Mouse (Mus musculus): ENCODE results near the gene Gm21637. TPM values are rescaled to one million over a fixed set of nuclear protein-coding genes. Genes with fewer than 3 reads are reported as not detected.
"Not testable (repeated sequence)": the region's sequence is repeated elsewhere in the genome, so short reads cannot be mapped to it uniquely, and the experiment has no call there.

Gm21637 gene
- not detected in 2 replicates for polyA plus RNA-seq (2011; ENCODE audit: insufficient read depth, insufficient read length, low replicate concordance, missing spikeins)

DNA sequence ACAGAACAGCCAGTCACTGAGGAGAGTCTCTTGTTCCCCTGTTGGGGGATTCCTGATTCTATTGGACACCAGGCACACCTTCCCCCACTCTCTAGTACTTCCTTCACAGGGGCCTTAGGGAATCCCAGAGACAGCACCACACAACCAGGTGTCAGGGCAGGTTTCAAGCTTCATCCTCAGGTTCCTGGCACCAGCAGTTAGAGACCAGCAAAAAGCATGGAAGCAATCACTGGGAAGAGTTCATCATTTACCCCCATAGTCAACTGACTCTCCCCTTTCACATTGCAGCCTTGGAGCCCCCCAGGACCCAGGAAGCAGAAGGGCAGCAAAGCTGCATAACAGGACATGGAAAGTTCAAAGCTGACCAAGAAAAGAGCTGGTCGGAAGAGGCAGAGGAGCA lies at the start of gene Gm21637:
TSS of gene Gm21637 (plus strand) at position 301 of the 400 bp plus-strand sequence.
- H3K4me1 ChIP-seq (ENCODE audit: control insufficient read depth, insufficient read depth, low read length); H3K27ac ChIP-seq (ENCODE audit: control insufficient read depth, insufficient read depth, low read depth, low read length, poor library complexity); H3K4me3 ChIP-seq (replicated peaks; ENCODE audit: control insufficient read depth, low read depth, low read length): not testable (repeated sequence)
- WGBS: no CpG with 5 or more reads among the region's 1 CpGs

Other genes starting within 250 kb of the Gm21637 start
- not detected in 2 replicates for gene Btbd35f25, start 244.9 kb upstream of the Gm21637 start, polyA plus RNA-seq (2011; ENCODE audit: insufficient read depth, insufficient read length, low replicate concordance, missing spikeins)
- not detected in 2 replicates for gene Btbd35f22, start 85.8 kb downstream of the Gm21637 start, polyA plus RNA-seq (2011; ENCODE audit: insufficient read depth, insufficient read length, low replicate concordance, missing spikeins)

Data from bone marrow, adult 2 months (tissue).